Mouse (Mus musculus): ENCODE measurements around the gene Gfod1. TPM values are rescaled to one million over a fixed set of nuclear protein-coding genes. Genes with fewer than 3 reads are reported as not detected.

Gene Gfod1
- polyA plus RNA-seq, 1 experiment from 2014 or later: 0.46 TPM

GRCm38 (mm10) chr13:43176676-43177075 lies 127.3 kb downstream of the Gfod1 start:
- WGBS (ENCODE audit: missing documents): 93% methylated on average over 3 of the region's 3 CpGs
- H3K4me3 ChIP-seq (ENCODE audit: inconsistent target): no peak overlapping the region
- H3K27ac ChIP-seq: no peak overlapping the region
- H3K79me2 ChIP-seq (ENCODE audit: inconsistent target): no peaks in the 10 kb centered on the region
- H3K36me3 ChIP-seq (ENCODE audit: inconsistent target): no peaks in the 10 kb centered on the region

- H3K36me3 ChIP-seq (ENCODE audit: inconsistent target): no peaks in the 10 kb centered on the region
- H3K79me2 ChIP-seq (ENCODE audit: inconsistent target): no peaks in the 10 kb centered on the region
- H3K4me3 ChIP-seq (ENCODE audit: inconsistent target): no peak overlapping the region
- H3K27ac ChIP-seq: no peak overlapping the region
- 17% methylated on average over 9 of the region's 9 CpGs for WGBS (ENCODE audit: missing documents)
These were observed 130.7 kb downstream of the Gfod1 start for GRCm38 (mm10) chr13:43173262-43173661.

- no peaks in the 10 kb centered on the region for H3K36me3 ChIP-seq (ENCODE audit: inconsistent target)
- H3K79me2 ChIP-seq (ENCODE audit: inconsistent target): no peaks in the 10 kb centered on the region
- peak overlapping the region; percentile 44; the same call in 1 of the 2 replicates for H3K27ac ChIP-seq
- WGBS (ENCODE audit: missing documents): 76% methylated on average over 14 of the region's 14 CpGs
- H3K4me3 ChIP-seq (ENCODE audit: inconsistent target): peak overlapping the region; percentile 77
These were observed 131.8 kb downstream of the Gfod1 start for GRCm38 (mm10) chr13:43172036-43172713.

- Histone ChIP-seq H3K36me3 (ENCODE audit: inconsistent target) (no peaks in the 10 kb centered on the region), H3K79me2 (ENCODE audit: inconsistent target) (no peaks in the 10 kb centered on the region), H3K27ac (peak within 1 kb of the TSS; percentile 44), H3K4me3 (ENCODE audit: inconsistent target) (peak within 1 kb of the TSS; percentile 77)
- under 1% methylated on average over 48 of the region's 48 CpGs for WGBS (ENCODE audit: missing documents)
These were observed 132.8 kb downstream of the Gfod1 start, which contains the start of gene Tbc1d7 for GRCm38 (mm10) chr13:43171020-43171710. Tbc1d7 (minus strand) TSS chr13:43171501.

GRCm38 (mm10) chr13:43167721-43168120 lies 136.3 kb downstream of the Gfod1 start:
- no peak overlapping the region for H3K27ac ChIP-seq
- H3K79me2 ChIP-seq (ENCODE audit: inconsistent target): no peaks in the 10 kb centered on the region
- 0 out of 2 replicates have a peak, but pooled peaks cover 9% of the 10 kb centered on the region for H3K36me3 ChIP-seq (ENCODE audit: inconsistent target)
- no peak overlapping the region for H3K4me3 ChIP-seq (ENCODE audit: inconsistent target)
- WGBS (ENCODE audit: missing documents): 89% methylated on average over 9 of the region's 9 CpGs

- peaks cover 12% of the 10 kb centered on the region; the same call in 1 of the 2 replicates for H3K36me3 ChIP-seq (ENCODE audit: inconsistent target)
- no peak overlapping the region for H3K4me3 ChIP-seq (ENCODE audit: inconsistent target)
- 76% methylated on average over 3 of the region's 3 CpGs for WGBS (ENCODE audit: missing documents)
- H3K27ac ChIP-seq: no peak overlapping the region
- H3K79me2 ChIP-seq (ENCODE audit: inconsistent target): no peaks in the 10 kb centered on the region
These were observed 144.5 kb downstream of the Gfod1 start for GRCm38 (mm10) chr13:43159429-43159828.

GRCm38 (mm10) chr13:43158281-43158680 lies 145.7 kb downstream of the Gfod1 start:
- Histone ChIP-seq H3K79me2 (ENCODE audit: inconsistent target) (no peaks in the 10 kb centered on the region), H3K27ac (no peak overlapping the region), H3K4me3 (ENCODE audit: inconsistent target) (no peak overlapping the region), H3K36me3 (ENCODE audit: inconsistent target) (peaks cover 11% of the 10 kb centered on the region; the same call in 1 of the 2 replicates)
- WGBS (ENCODE audit: missing documents): 88% methylated on average over 5 of the region's 5 CpGs

- 93% methylated on average over 5 of the region's 5 CpGs for whole genome bisulfite sequencing (ENCODE audit: missing documents)
- H3K79me2 ChIP-seq (ENCODE audit: inconsistent target): no peaks in the 10 kb centered on the region
- peaks cover 8% of the 10 kb centered on the region; the same call in 1 of the 2 replicates for H3K36me3 ChIP-seq (ENCODE audit: inconsistent target)
- H3K27ac ChIP-seq: no peak overlapping the region
- H3K4me3 ChIP-seq (ENCODE audit: inconsistent target): no peak overlapping the region
These were observed 146.6 kb downstream of the Gfod1 start for GRCm38 (mm10) chr13:43157370-43157769.

- 98% methylated on average over 14 of the region's 14 CpGs for WGBS (ENCODE audit: missing documents)
- no peaks in the 10 kb centered on the region for H3K79me2 ChIP-seq (ENCODE audit: inconsistent target)
- no peak overlapping the region for H3K4me3 ChIP-seq (ENCODE audit: inconsistent target)
- no peak overlapping the region for H3K27ac ChIP-seq
- H3K36me3 ChIP-seq (ENCODE audit: inconsistent target): peaks cover 8% of the 10 kb centered on the region; the same call in 1 of the 2 replicates
These were observed 151.9 kb downstream of the Gfod1 start for GRCm38 (mm10) chr13:43152005-43152520.

GRCm38 (mm10) chr13:43149661-43150060 lies 154.3 kb downstream of the Gfod1 start:
- 96% methylated on average over 3 of the region's 3 CpGs for WGBS (ENCODE audit: missing documents)
- Histone ChIP-seq H3K79me2 (ENCODE audit: inconsistent target) (no peaks in the 10 kb centered on the region), H3K4me3 (ENCODE audit: inconsistent target) (no peak overlapping the region), H3K27ac (no peak overlapping the region), H3K36me3 (ENCODE audit: inconsistent target) (peaks cover 7% of the 10 kb centered on the region; the same call in 1 of the 2 replicates)

GRCm38 (mm10) chr13:43148692-43149091 lies 155.3 kb downstream of the Gfod1 start:
- Histone ChIP-seq H3K27ac (no peak overlapping the region), H3K79me2 (ENCODE audit: inconsistent target) (no peaks in the 10 kb centered on the region), H3K4me3 (ENCODE audit: inconsistent target) (no peak overlapping the region), H3K36me3 (ENCODE audit: inconsistent target) (no peaks in the 10 kb centered on the region)
- WGBS (ENCODE audit: missing documents): 34% methylated on average over 4 of the region's 4 CpGs

GRCm38 (mm10) chr13:43146515-43147258 lies 157.3 kb downstream of the Gfod1 start:
- Histone ChIP-seq H3K79me2 (ENCODE audit: inconsistent target) (no peaks in the 10 kb centered on the region), H3K4me3 (ENCODE audit: inconsistent target) (no peak overlapping the region), H3K36me3 (ENCODE audit: inconsistent target) (no peaks in the 10 kb centered on the region), H3K27ac (no peak overlapping the region)
- 97% methylated on average over 8 of the region's 8 CpGs for WGBS (ENCODE audit: missing documents)

Measured in macrophage (primary cell).